Mouse (Mus musculus) embryonic fibroblast, embryonic 13.5 days (primary cell): ENCODE results near the gene Pigv.

Experiments
- CTCF ChIP-seq: IDR thresholded peaks from 2 replicates; pipeline ENCODE4 v1.5.1; 2011; ENCODE audit warnings: mild to moderate bottlenecking, control low read depth, low read length, moderate library complexity, borderline replicate concordance; ENCODE audit not compliant: insufficient read depth
- POLR2A ChIP-seq: IDR thresholded peaks from 2 replicates; pipeline ENCODE4 v1.6.1; 2011; ENCODE audit warnings: low read depth, mild to moderate bottlenecking, control low read depth, low read length, moderate library complexity

DNA sequence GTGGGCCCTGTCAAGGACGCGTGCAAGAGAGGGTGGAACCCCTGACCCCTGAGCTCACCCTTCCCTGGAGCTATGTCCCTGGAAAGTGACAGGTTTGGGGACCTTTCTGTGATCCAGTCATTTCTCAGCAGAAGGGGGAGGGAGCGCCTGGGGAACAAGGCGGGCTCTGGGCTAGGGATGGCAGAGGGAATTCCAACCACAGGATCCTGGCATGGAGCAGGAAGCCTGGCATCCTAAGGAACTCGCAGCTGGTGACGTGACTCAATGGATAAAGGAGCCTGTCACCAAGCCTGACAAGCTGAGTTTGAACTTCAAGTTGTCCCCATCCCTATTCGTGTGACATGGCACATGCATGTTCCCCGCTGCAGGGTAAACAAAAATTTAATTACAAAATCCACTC, 59.4 kb downstream of the Pigv start:
- no peak for TF ChIP-seq POLR2A
- no peak for TF ChIP-seq CTCF
